Mouse (Mus musculus) heart, postnatal 0 days (tissue): Measurements from ENCODE around the gene 4931409K22Rik.

Experiments
- CTCF ChIP-seq: IDR thresholded peaks from 2 replicates; pipeline ENCODE4 v1.5.1; 2016; ENCODE audit warnings: antibody characterized with exemption, control low read depth, low read depth
- EP300 ChIP-seq: IDR thresholded peaks from 2 replicates; pipeline ENCODE4 v1.6.1; 2016; ENCODE audit warnings: antibody characterized with exemption, low read depth

- TF ChIP-seq CTCF, result no peak
- no peak for TF ChIP-seq EP300
Measured at GRCm38 (mm10) chr5:24502786-24503185, 53.8 kb downstream of the 4931409K22Rik start.
